14 mouse cellular contexts compared by ENCODE assay signal in genomic region chr12:9023031-9023430, GRCm38 (mm10). TPM values are rescaled to one million over a fixed set of nuclear protein-coding genes. Genes with fewer than 3 reads are reported as not detected.
DNase-seq lines count a peak whose midpoint lies in the region; ATAC-seq and TF ChIP-seq lines count a peak whose summit lies in the region.
"Had no signal": no experiment of that assay in that cellular context is flagged by ENCODE, and none has a peak within 500 bp of the region (broad histone marks: within the 10 kb centered on the region; RNA-seq: fewer than 3 reads in every experiment).

No protein-coding gene starts in this region.

- H3K4me1 ChIP-seq in heart, embryonic 10.5 days = no peaks in the 10 kb centered on the region
- H3K4me1 ChIP-seq in heart, embryonic 12.5 days (replicated peaks) = no peaks in the 10 kb centered on the region
- H3K4me1 ChIP-seq in lung, postnatal 0 days (ENCODE audit: insufficient read depth, low read depth, low read length) = no peaks in the 10 kb centered on the region
- H3K4me1 ChIP-seq: embryonic facial prominence, embryonic 13.5 days; forebrain, embryonic 15.5 days; liver, embryonic 13.5 days had no signal

- TF ChIP-seq EP300 in lung, postnatal 0 days (IDR thresholded peaks at IDR 0.05) = no peak

- no peak overlapping the region for H3K27ac ChIP-seq in heart, embryonic 10.5 days
- H3K27ac ChIP-seq in heart, embryonic 12.5 days (ENCODE audit: poor library complexity, severe bottlenecking) = no peak overlapping the region
- no peak overlapping the region for H3K27ac ChIP-seq in lung, postnatal 0 days (ENCODE audit: low read length)
- H3K27ac ChIP-seq: embryonic facial prominence, embryonic 13.5 days; forebrain, embryonic 15.5 days; liver, embryonic 13.5 days had no signal

- CTCF ChIA-PET in Patski (lab: Charles Lee) = interaction anchor here (1.3 to 1.4 kb wide), 2 partner anchors 10 to 131 kb away, joined by 3 to 5 read pairs; no protein-coding TSS in a partner anchor

- no peaks in the 10 kb centered on the region for H3K9me3 ChIP-seq in heart, embryonic 10.5 days
- no peaks in the 10 kb centered on the region for H3K9me3 ChIP-seq in heart, embryonic 12.5 days (replicated peaks)
- no peaks in the 10 kb centered on the region for H3K9me3 ChIP-seq in lung, postnatal 0 days (ENCODE audit: low read length)
- H3K9me3 ChIP-seq: embryonic facial prominence, embryonic 13.5 days; forebrain, embryonic 15.5 days; liver, embryonic 13.5 days had no signal

- H3K36me3 ChIP-seq in heart, embryonic 10.5 days = 0 out of 2 replicates have a peak, but pooled peaks cover 2% of the 10 kb centered on the region
- peaks cover 4% of the 10 kb centered on the region; the same call in 1 of the 2 replicates for H3K36me3 ChIP-seq in heart, embryonic 12.5 days
- H3K36me3 ChIP-seq in lung, postnatal 0 days (ENCODE audit: insufficient read depth, low read length) = no peaks in the 10 kb centered on the region
- H3K36me3 ChIP-seq in splenic B cell, adult 2 months (ENCODE audit: control insufficient read depth, insufficient read depth, low read length, poor library complexity, severe bottlenecking) = no peaks in the 10 kb centered on the region
- H3K36me3 ChIP-seq: liver, embryonic 13.5 days had no signal

- no peaks in the 10 kb centered on the region for H3K27me3 ChIP-seq in heart, embryonic 10.5 days (ENCODE audit: insufficient read depth, poor library complexity, severe bottlenecking)
- H3K27me3 ChIP-seq in heart, embryonic 12.5 days (replicated peaks) = no peaks in the 10 kb centered on the region
- H3K27me3 ChIP-seq in lung, postnatal 0 days (replicated peaks; ENCODE audit: insufficient read depth, low read length) = no peaks in the 10 kb centered on the region
- no peaks in the 10 kb centered on the region for H3K27me3 ChIP-seq in Patski
- H3K27me3 ChIP-seq in splenic B cell, adult 2 months (ENCODE audit: control insufficient read depth, insufficient read depth, low read length, poor library complexity, severe bottlenecking) = no peaks in the 10 kb centered on the region
- H3K27me3 ChIP-seq: embryonic facial prominence, embryonic 13.5 days; forebrain, embryonic 15.5 days; liver, embryonic 13.5 days had no signal

- 44% methylated on average over 4 of the region's 4 CpGs for WGBS in heart, embryonic 10.5 days
- 38% methylated on average over 4 of the region's 4 CpGs for WGBS in heart, embryonic 12.5 days
- WGBS in lung, postnatal 0 days = 54% methylated on average over 4 of the region's 4 CpGs

- no peak for ATAC-seq in heart, embryonic 12.5 days (ENCODE audit: insufficient number of reproducible peaks, low FRiP score)
- ATAC-seq in lung, postnatal 0 days = no peak
- no peak for ATAC-seq in Patski
- ATAC-seq: forebrain, embryonic 15.5 days had no signal

- H3K4me3 ChIP-seq in heart, embryonic 10.5 days = no peak overlapping the region
- H3K4me3 ChIP-seq in heart, embryonic 12.5 days = no peak overlapping the region
- no peak overlapping the region for H3K4me3 ChIP-seq in lung, postnatal 0 days (ENCODE audit: low read depth, low read length)
- H3K4me3 ChIP-seq: embryonic facial prominence, embryonic 13.5 days; forebrain, embryonic 15.5 days; liver, embryonic 13.5 days had no signal

- peak; percentile 33 for TF ChIP-seq CTCF in lung, postnatal 0 days (IDR thresholded peaks at IDR 0.05)
- TF ChIP-seq CTCF in Patski (IDR thresholded peaks at IDR 0.05) = peak; percentile 38

- POLR2A ChIA-PET in Patski (lab: Charles Lee) = interaction anchor here (0.7 kb wide), 1 partner anchor 107 kb away, joined by 5 read pairs; no protein-coding TSS in a partner anchor

- no peak overlapping the region for H3K9ac ChIP-seq in heart, embryonic 12.5 days
- H3K9ac ChIP-seq in lung, postnatal 0 days (replicated peaks; ENCODE audit: low read depth) = no peak overlapping the region
- H3K9ac ChIP-seq: embryonic facial prominence, embryonic 13.5 days; forebrain, embryonic 15.5 days; liver, embryonic 13.5 days had no signal

- H3K4me2 ChIP-seq in heart, embryonic 12.5 days = no peak overlapping the region
- H3K4me2 ChIP-seq in lung, postnatal 0 days (replicated peaks; ENCODE audit: low read depth, low read length) = no peak overlapping the region
- H3K4me2 ChIP-seq: embryonic facial prominence, embryonic 13.5 days; forebrain, embryonic 15.5 days; liver, embryonic 13.5 days had no signal

- DNase-seq in heart, embryonic 10.5 days (ENCODE audit: low spot score) = peak; percentile 9
- DNase-seq in lung, postnatal 0 days (ENCODE audit: low spot score) = no peak
- DNase-seq in lung, postnatal 4 days = no peak
- DNase-seq in Patski (ENCODE audit: low read depth, low spot score) = no peak
- peak; percentile 51 for DNase-seq in splenic B cell, adult 2 months (ENCODE audit: low read depth, low spot score)
- no peak for DNase-seq in cerebellum, adult 11 months
- DNase-seq: cerebellum, adult 9-10 months; gastrocnemius, postnatal 36 days; kidney, adult 9 months; layer of hippocampus, adult 9-11 months; liver, embryonic 13.5 days had no signal

- in situ Hi-C loops in Patski (cut with MboI; ENCODE audit: low pct_unique_long_range_greater_than_20kb) = loop anchor here (25.0 kb wide), 1 partner anchor 711 kb away; the partner anchor contains the start of genes Gdf7 and Hs1bp3

RNA-seq across cellular contexts. Expression of gene Ttc32, which starts 6.8 kb away (rescaled TPM):
- polyA plus RNA-seq in heart, embryonic 10.5 days (2016; fragmentation: Nextera tagmentation; extraction: Ambion mirVana) = 11.8 and 14.4 TPM in 2 replicates
- 11.6 and 13.0 TPM in 2 replicates for polyA plus RNA-seq in heart, embryonic 12.5 days (2016; fragmentation: Nextera tagmentation; extraction: Ambion mirVana)
- polyA plus RNA-seq in lung, postnatal 0 days (2015; fragmentation: Nextera tagmentation; extraction: Ambion mirVana) = 16.7 and 19.9 TPM in 2 replicates
- 14.7 TPM for polyA plus RNA-seq in Patski (2021)

RNA-seq across cellular contexts. Expression of gene Wdr35, which starts 49.3 kb away (rescaled TPM):
- polyA plus RNA-seq in heart, embryonic 10.5 days (2016; fragmentation: Nextera tagmentation; extraction: Ambion mirVana) = 14.6 and 15.1 TPM in 2 replicates
- 14.6 and 15.6 TPM in 2 replicates for polyA plus RNA-seq in heart, embryonic 12.5 days (2016; fragmentation: Nextera tagmentation; extraction: Ambion mirVana)
- 7.6 and 10.4 TPM in 2 replicates for polyA plus RNA-seq in lung, postnatal 0 days (2015; fragmentation: Nextera tagmentation; extraction: Ambion mirVana)
- 41.7 TPM for polyA plus RNA-seq in Patski (2021)

Comparison
In these comparisons a context has a peak if more than half of its experiments do, and no peak if none do; other contexts are left out.
1. DNase-seq: peak in heart, embryonic 10.5 days (single experiment) and splenic B cell, adult 2 months (single experiment); none in lung, postnatal 0 days (single experiment), lung, postnatal 4 days (0 of 2), Patski (single experiment) and cerebellum, adult 11 months (single experiment).